Mouse (Mus musculus) forebrain, embryonic 10.5 days (tissue): Measurements from ENCODE around the gene Klf2. TPM values are rescaled to one million over a fixed set of nuclear protein-coding genes. Genes with fewer than 3 reads are reported as not detected.
A peak's percentile ranks its signal among the peaks of the same experiment; 100 is the strongest.

ENCODE experiments used
- DNase-seq: peaks from one replicate; pipeline ENCODE4 v3.0.0-alpha.2; 2017; ENCODE audit warnings: low spot score; ENCODE audit errors: extremely low spot score
- H3K27ac ChIP-seq: fragments of 300-500 bp; sonication (generic); 2 replicates; pipeline ENCODE4 v1.5.1; 2016; ENCODE audit warnings: mild to moderate bottlenecking
- H3K27me3 ChIP-seq: fragments of 300-500 bp; sonication (generic); 2 replicates; pipeline ENCODE4 v1.6.1; 2016; ENCODE audit warnings: mild to moderate bottlenecking; ENCODE audit not compliant: poor library complexity, severe bottlenecking
- H3K36me3 ChIP-seq: fragments of 300-500 bp; sonication (generic); replicated peaks from 2 replicates; pipeline ENCODE4 v1.6.1; 2016; ENCODE audit warnings: mild to moderate bottlenecking, moderate library complexity
- H3K4me1 ChIP-seq: fragments of 300-500 bp; sonication (generic); 2 replicates; pipeline ENCODE4 v1.6.1; 2016
- H3K4me3 ChIP-seq: fragments of 300-500 bp; sonication (generic); 2 replicates; pipeline ENCODE4 v1.5.1; 2016; ENCODE audit warnings: mild to moderate bottlenecking, moderate library complexity
- H3K9me3 ChIP-seq: fragments of 300-500 bp; sonication (generic); 2 replicates; pipeline ENCODE4 v1.6.1; 2016; ENCODE audit warnings: mild to moderate bottlenecking, moderate library complexity
- WGBS: fragments of 180-500 bp; shearing (Covaris S2); methylation state at CpG from one replicate; pipeline ENCODE4 v1.1.7; 2016; 5-methylcytosine and 5-hydroxymethylcytosine counted together
- polyA plus RNA-seq: library from polyadenylated mRNA; unstranded; fragments of >200 nt; fragmentation: Nextera tagmentation; extraction: Ambion mirVana; gene quantifications from 2 replicates; pipeline ENCODE4 v1.2.1, GENCODE M21; 2016

The Klf2 gene
- polyA plus RNA-seq, 1 experiment from 2014 or later: 2.6 TPM

DNA sequence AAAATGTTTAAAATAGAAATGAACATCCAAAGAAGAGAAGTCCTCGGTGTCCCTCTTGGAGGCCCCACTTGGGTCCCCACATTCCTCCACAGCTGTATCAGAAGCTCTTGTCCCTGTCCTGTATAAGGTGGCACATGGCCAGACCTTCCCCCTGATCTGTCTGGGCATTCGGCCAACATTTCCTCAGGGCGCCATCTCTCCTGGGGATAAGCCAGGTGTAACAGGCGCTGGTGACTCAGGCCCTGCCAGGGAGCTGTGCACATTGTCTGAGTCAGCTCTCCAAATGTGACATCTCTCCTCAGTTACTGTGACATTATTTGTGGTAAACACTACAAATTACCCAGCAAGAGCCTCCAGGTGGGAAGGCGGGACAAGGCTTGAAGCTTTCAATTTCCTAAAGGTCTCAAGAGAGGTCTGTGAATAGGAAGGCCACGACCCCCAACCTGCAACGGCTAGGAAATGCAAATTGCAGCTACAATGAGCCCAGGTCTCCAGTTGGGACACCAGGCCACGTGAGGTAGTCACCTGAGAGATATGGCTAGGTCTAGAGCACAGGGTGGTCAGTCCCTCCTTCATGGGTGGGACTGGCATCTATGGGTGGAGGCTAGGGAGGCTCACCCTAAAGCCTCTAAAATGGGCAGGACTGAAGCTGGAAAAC, 7.9 kb upstream of the Klf2 start:
- no peak for DNase-seq
- Histone ChIP-seq H3K4me3 (no peak overlapping the region), H3K9me3 (no peaks in the 10 kb centered on the region), H3K27ac (no peak overlapping the region), H3K4me1 (peaks cover 3% of the 10 kb centered on the region), H3K27me3 (no peaks in the 10 kb centered on the region), H3K36me3 (no peaks in the 10 kb centered on the region)
- 59% methylated on average over 8 of the region's 8 CpGs for WGBS

DNA sequence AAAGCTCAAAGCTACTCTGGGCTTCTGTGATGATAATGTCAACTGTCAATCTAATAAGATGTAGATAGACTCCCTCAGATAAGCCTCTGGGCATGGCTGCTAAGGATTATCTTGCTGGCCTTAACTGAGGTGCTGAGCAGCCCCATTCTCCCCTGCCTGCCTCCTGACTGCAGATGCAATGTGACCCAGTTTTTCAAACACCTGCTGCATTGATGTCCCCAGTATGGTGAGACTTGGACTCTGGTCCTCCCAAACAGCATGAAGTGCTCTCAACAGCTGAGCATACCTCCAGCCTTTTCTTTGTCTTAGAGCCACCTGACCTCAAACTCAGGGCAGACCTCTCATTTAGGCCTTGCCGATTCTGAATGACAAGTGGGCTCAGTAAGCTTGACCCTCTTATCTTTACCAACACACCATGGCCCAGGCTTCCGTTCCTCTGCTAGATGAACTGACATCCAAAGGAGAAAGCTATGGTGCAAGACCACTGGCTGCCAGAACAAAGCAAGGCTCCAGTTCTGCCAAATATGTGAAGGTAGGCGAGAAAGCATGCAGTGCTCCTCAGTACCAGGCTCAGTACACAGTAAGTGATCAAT, 5.8 kb upstream of the Klf2 start:
- no peak overlapping the region for H3K4me3 ChIP-seq
- 82% methylated on average over 3 of the region's 3 CpGs for WGBS
- H3K4me1 ChIP-seq: peaks cover 14% of the 10 kb centered on the region
- H3K27ac ChIP-seq: no peak overlapping the region
- peaks cover 12% of the 10 kb centered on the region for H3K27me3 ChIP-seq
- no peaks in the 10 kb centered on the region for H3K9me3 ChIP-seq
- H3K36me3 ChIP-seq: no peaks in the 10 kb centered on the region
- no peak for DNase-seq

DNA sequence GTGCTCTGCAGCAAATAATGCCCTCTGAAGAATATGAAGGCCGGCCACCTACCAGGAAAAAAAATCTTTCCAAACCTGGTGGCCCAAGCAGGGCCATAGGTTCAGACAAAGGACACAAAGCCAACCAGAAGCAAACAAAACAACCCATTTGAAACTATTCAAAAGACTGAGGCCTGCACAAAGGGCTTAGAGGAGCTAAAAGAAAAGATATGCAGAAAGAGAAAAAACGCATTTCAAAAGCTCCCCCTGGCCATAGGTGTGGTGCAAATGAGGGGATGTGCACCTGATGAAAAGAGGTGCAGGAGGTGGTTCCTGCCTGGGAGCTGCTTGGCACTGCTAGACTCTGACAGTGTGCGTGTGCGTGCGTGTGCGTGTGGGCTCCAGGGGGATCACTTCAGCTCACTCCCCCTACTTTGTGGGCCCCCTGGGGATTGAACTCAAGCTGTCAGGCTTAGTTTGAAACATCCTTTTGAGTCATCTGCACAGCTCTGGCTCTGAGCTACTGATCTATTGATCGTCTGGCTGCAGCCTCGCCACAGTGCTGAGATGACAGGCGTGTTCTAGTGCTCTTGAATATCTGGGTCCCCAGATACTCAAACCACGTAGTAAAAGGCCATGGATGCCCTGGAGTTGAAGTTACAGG, 2.7 kb upstream of the Klf2 start:
- no peaks in the 10 kb centered on the region for H3K36me3 ChIP-seq
- H3K27me3 ChIP-seq: peaks cover 44% of the 10 kb centered on the region
- no peak overlapping the region for H3K27ac ChIP-seq
- peaks cover 38% of the 10 kb centered on the region for H3K4me1 ChIP-seq
- no peaks in the 10 kb centered on the region for H3K9me3 ChIP-seq
- H3K4me3 ChIP-seq: no peak overlapping the region
- WGBS: 17% methylated on average over 10 of the region's 10 CpGs
- no peak for DNase-seq

DNA sequence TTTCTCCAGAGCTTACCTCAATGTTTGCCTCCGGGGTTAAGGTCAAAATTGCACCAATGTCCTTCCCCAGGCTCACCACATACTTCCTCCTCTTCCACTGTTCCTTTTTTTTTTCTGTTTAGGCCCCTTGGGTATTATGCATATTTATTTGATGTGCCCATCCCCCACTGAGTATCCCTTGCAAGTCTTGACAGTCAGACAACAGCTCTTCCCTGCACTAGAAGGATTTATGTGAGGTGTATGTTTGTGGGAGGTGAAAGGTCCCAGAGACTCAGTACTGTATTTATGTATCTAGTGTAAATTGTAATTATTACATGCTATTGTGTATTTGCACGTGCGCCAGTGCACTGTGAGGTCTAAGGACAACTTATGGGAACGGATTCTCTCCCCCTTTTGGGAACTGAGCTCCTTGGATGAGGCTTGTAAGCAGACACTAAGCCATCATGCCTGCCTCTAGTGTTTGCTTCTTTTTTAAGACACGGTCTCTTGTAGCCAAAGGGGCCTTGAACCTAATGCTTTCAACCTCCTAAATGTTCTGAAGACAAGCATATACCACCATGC, 1.0 kb upstream of the Klf2 start:
- Histone ChIP-seq H3K4me3 (no peak overlapping the region), H3K36me3 (no peaks in the 10 kb centered on the region), H3K27me3 (peaks cover 60% of the 10 kb centered on the region), H3K27ac (no peak overlapping the region), H3K4me1 (peaks cover 38% of the 10 kb centered on the region), H3K9me3 (no peaks in the 10 kb centered on the region)
- DNase-seq: no peak
- 45% methylated on average over 5 of the region's 5 CpGs for WGBS

DNA sequence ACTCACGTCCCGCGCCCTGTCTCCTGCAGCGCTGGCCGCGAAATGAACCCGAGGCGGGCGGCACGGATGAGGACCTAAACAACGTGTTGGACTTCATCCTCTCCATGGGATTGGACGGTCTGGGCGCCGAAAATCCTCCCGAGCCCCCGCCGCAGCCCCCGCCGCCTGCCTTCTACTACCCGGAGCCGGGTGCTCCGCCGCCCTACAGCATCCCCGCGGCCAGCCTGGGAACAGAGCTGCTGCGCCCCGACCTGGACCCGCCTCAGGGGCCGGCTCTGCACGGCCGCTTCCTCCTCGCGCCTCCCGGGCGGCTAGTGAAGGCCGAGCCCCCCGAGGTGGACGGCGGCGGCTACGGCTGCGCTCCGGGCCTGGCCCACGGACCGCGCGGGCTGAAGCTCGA, 564 bp downstream of the Klf2 start:
- DNase-seq: peak; percentile 41
- Histone ChIP-seq H3K4me3 (peak overlapping the region; percentile 55), H3K9me3 (no peaks in the 10 kb centered on the region), H3K27me3 (peaks cover 69% of the 10 kb centered on the region), H3K36me3 (no peaks in the 10 kb centered on the region), H3K4me1 (peaks cover 38% of the 10 kb centered on the region), H3K27ac (peak overlapping the region; percentile 63)
- WGBS: under 1% methylated on average over 44 of the region's 48 CpGs

DNA sequence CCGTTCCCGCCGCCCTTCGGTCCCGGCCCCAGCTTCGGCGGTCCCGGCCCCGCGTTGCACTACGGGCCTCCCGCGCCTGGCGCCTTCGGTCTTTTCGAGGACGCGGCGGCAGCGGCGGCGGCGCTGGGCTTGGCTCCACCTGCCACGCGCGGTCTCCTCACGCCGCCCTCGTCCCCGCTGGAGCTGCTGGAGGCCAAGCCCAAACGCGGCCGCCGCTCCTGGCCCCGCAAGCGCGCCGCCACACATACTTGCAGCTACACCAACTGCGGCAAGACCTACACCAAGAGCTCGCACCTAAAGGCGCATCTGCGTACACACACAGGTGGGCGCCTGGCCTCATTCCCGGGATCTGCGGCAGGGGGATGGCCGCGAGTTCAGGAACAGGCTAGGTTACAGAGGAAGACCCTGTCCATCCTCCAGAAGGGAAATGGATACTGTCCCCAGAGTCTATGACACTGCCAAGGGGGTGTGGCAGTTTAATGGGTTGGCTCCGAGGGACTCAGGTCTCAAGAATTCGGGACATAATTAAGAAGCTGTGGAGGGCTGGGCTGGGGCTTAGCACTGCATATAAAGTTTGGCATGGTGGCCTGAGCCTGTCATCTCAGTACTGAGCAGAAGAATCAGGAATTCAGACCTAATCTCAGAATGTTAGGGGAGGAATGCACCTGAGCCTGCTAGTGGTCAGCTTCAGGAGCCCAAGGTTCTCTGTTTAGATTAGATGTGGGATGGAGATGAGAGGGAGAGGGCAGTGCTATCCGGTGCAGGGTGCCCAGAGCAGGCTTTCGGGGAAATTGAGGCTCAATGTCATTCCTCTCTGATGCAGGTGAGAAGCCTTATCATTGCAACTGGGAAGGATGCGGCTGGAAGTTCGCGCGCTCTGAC, 1.3 kb downstream of the Klf2 start:
- Histone ChIP-seq H3K27ac (peak overlapping the region; percentile 63; the same call in 1 of the 2 replicates), H3K4me1 (peaks cover 38% of the 10 kb centered on the region), H3K36me3 (no peaks in the 10 kb centered on the region), H3K27me3 (peaks cover 69% of the 10 kb centered on the region), H3K9me3 (no peaks in the 10 kb centered on the region), H3K4me3 (peak overlapping the region; percentile 55)
- WGBS: 7% methylated on average over 55 of the region's 55 CpGs
- DNase-seq: peak; percentile 26

DNA sequence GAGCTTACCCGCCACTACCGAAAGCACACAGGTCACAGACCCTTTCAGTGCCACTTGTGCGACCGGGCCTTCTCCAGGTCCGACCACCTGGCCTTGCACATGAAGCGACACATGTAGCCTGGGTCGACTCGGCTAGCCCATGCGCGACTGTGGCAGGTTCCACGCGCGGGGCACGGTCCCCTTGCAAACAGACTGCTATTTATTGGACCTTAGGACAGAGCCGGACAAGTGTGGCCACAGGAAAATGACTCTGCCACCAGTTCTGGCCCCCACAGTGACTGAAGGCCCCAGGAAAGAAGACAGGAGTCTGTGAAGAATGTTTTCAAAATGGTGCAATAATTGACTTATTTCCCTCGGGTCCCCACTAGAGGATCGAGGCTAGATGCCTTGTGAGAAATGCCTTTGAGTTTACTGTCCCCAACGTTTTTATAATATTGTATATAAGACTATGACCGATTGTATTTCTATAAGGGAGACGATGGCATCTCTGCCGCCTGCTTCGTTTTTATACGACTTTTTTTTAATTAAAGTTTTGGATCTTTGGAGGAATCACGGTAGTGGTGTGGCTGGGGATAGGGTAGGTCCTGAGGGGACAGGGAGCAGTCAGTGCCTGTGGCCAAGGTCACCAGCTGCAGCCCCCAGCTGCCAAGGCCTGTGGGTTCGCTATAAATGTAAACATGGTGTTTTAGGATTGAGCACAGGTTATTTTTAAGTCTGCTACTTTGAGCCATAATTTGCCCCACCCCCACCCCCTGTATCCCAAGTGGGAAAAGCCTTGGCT, 2.2 kb downstream of the Klf2 start:
- no peak overlapping the region for H3K27ac ChIP-seq
- DNase-seq: no peak
- H3K36me3 ChIP-seq: no peaks in the 10 kb centered on the region
- H3K4me3 ChIP-seq: peak overlapping the region; percentile 55; the same call in 1 of the 2 replicates
- peaks cover 35% of the 10 kb centered on the region for H3K4me1 ChIP-seq
- H3K9me3 ChIP-seq: no peaks in the 10 kb centered on the region
- 60% methylated on average over 25 of the region's 25 CpGs for WGBS
- peaks cover 69% of the 10 kb centered on the region for H3K27me3 ChIP-seq

DNA sequence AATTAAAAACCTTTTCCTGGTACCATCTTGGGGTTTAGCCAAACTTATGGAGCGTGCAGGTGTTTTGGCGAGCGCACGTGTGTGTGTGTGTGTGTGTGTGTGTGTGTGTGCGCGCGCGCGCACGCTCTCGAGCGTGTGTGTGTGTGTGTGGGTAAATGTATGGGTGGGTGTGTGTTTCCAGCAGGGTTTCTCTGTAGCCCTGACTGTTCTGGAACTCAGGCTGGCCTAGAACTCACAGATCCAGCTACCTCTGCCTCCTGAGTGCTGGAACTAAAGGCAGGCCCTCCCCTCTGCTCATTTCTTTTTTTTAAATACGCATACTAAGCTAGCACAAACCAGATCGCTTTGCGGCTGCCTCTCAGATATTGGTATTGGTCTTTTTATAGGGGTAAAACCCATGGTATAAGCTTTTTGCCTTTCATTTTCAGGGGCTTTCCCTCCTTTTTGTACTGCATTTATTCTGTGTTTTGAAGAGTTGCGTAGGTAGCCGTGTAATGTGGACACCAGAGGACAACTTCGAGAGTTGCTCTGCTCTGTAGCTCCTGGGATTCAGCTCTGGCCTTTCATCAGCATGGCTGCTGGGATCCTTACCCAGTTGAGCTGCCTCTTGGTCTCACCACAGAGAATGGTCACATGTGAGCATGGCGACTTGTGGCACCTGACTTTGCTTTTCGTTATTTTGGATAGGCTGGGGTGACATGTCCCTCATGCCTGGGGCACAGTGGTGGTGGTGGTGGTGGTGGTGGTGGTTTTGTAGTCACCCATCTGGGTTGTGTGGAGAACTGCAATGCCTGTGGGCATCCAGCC, 3.0 kb downstream of the Klf2 start:
- Histone ChIP-seq H3K4me1 (peaks cover 28% of the 10 kb centered on the region), H3K36me3 (no peaks in the 10 kb centered on the region), H3K27me3 (peaks cover 67% of the 10 kb centered on the region), H3K27ac (no peak overlapping the region), H3K9me3 (no peaks in the 10 kb centered on the region), H3K4me3 (no peak overlapping the region)
- DNase-seq: no peak
- 90% methylated on average over 20 of the region's 20 CpGs for WGBS

DNA sequence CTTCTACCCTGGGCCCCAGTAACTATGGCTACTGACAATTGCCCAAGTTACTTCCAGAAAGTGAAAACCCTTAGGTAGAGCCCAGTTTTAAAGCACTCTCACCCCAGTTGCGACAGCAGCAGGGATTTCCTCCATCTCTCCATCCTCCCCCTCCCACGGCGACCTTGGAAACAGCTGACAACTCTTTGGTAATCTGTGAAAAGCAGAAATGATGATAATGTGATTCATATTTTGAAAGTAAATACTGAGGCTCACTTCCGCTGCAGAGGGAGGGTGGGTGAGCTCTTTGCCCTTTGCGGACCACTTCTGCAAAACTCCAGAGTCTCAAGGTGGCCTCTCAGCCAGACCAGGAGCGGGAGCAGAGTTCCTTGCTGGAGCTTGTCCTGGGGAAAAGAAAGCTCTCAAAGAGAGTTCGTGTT, 3.6 kb downstream of the Klf2 start:
- Histone ChIP-seq H3K36me3 (no peaks in the 10 kb centered on the region), H3K4me1 (peaks cover 28% of the 10 kb centered on the region), H3K9me3 (no peaks in the 10 kb centered on the region), H3K27me3 (peaks cover 62% of the 10 kb centered on the region), H3K27ac (no peak overlapping the region), H3K4me3 (no peak overlapping the region)
- 76% methylated on average over 7 of the region's 7 CpGs for WGBS
- DNase-seq: no peak

DNA sequence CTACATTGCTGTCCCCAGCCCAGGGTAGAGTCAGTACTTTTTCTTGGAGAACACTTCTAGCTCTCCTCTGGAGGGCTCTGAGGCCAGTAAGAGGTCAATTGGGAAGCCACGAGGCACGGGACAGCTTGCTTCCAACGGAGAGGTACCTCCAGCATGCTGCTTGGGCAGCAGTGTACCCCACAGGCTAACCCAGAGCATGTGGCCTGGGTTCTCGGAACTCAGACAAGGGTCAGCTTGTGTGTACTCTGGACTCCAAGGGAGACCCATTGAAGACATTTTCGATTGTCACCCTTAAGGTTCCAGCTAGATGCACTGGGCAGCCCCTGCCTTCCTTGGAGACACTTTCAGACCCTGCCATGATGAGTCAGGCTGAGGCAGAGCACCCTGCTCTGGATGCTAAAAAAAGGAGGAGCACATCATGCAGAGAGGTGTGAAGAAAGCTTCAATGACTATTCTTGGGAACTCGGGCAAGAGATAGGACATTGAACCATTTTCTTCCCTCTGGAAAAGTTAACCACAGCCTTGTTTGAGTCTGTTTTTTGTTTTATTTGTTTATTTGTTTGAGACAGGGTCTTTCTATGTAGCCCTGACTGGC, 4.4 kb downstream of the Klf2 start:
- Histone ChIP-seq H3K27ac (no peak overlapping the region), H3K4me1 (peaks cover 23% of the 10 kb centered on the region), H3K9me3 (no peaks in the 10 kb centered on the region), H3K4me3 (no peak overlapping the region), H3K36me3 (no peaks in the 10 kb centered on the region), H3K27me3 (peaks cover 54% of the 10 kb centered on the region)
- 74% methylated on average over 6 of the region's 6 CpGs for WGBS
- no peak for DNase-seq
